Mouse (Mus musculus): ENCODE results near the gene Rpl7a. TPM values are rescaled to one million over a fixed set of nuclear protein-coding genes. Genes with fewer than 3 reads are reported as not detected.

Rpl7a gene
- total RNA-seq, 2 experiments from 2014 or later, result 490 to 502 TPM

- no peak for DNase-seq (ENCODE audit: low spot score in 2 of 2)
These were observed 42.3 kb downstream of the Rpl7a start for GRCm38 (mm10) chr2:26952866-26953265.

GRCm38 (mm10) chr2:26954735-26955395 lies 44.3 kb downstream of the Rpl7a start:
- no peak for DNase-seq (ENCODE audit: low spot score in 2 of 2)

GRCm38 (mm10) chr2:26956811-26957487 lies 46.4 kb downstream of the Rpl7a start:
- no peak for DNase-seq (ENCODE audit: low spot score in 2 of 2)

- no peak for DNase-seq (ENCODE audit: low spot score in 2 of 2)
These were observed 46.9 kb downstream of the Rpl7a start for GRCm38 (mm10) chr2:26957488-26957859.

GRCm38 (mm10) chr2:26960756-26961155 lies 50.2 kb downstream of the Rpl7a start:
- no peak for DNase-seq (ENCODE audit: low spot score in 2 of 2)

Other genes starting within 250 kb of the Rpl7a start
- gene Lcn4, start 239.5 kb upstream of the Rpl7a start, total RNA-seq (2021), result not detected
- gene Abo, start 45.8 kb upstream of the Rpl7a start, total RNA-seq (2021), result not detected
- gene Surf6, start 7.9 kb upstream of the Rpl7a start, total RNA-seq (2021), result 10 to 100 TPM; 25.9 to 35.5 TPM
- 10 to 100 TPM; 49.6 to 51.7 TPM for gene Med22, start 87 bp upstream of the Rpl7a start, total RNA-seq (2021)
- gene Surf2, start 5.6 kb downstream of the Rpl7a start, total RNA-seq (2021), result 10 to 100 TPM; 38.8 to 43.5 TPM
- 100 to 1,000 TPM; 108 to 115 TPM for gene Surf1, start 5.8 kb downstream of the Rpl7a start, total RNA-seq (2021)
- gene Surf4, start 23.2 kb downstream of the Rpl7a start, total RNA-seq (2021), result 100 to 1,000 TPM; 129 to 195 TPM
- under 1 TPM; 0.19 to 0.63 TPM for gene Stkld1, start 23.3 kb downstream of the Rpl7a start, total RNA-seq (2021)
- 10 to 100 TPM; 38.5 to 41.3 TPM for gene Rexo4, start 53.6 kb downstream of the Rpl7a start, total RNA-seq (2021)
- not detected for gene Adamts13, start 62.7 kb downstream of the Rpl7a start, total RNA-seq (2021)
- 10 to 100 TPM; 46.9 to 62.8 TPM for gene Cacfd1, start 99.2 kb downstream of the Rpl7a start, total RNA-seq (2021)
- gene Slc2a6, start 117.2 kb downstream of the Rpl7a start, total RNA-seq (2021), result 1 to 10 TPM in 1 of 2 experiments, under 1 TPM in 1; 0.33 to 1.1 TPM
- not detected for gene Mymk, start 161.4 kb downstream of the Rpl7a start, total RNA-seq (2021)
- gene Adamtsl2, start 168.6 kb downstream of the Rpl7a start, total RNA-seq (2021), result 10 to 100 TPM; 20.4 to 23.7 TPM
- gene Fam163b, start 231.7 kb downstream of the Rpl7a start, total RNA-seq (2021), result 1 to 10 TPM; 2.4 to 2.9 TPM

Data from adrenal gland, adult 18-20 months (tissue).